Mouse (Mus musculus) forebrain, embryonic 13.5 days (tissue): ENCODE measurements around the gene Sec24b. TPM values are rescaled to one million over a fixed set of nuclear protein-coding genes. Genes with fewer than 3 reads are reported as not detected.
A peak's percentile ranks its signal among the peaks of the same experiment; 100 is the strongest.

Experiments used
- ATAC-seq: fragments of 200-750 bp; cut with Nextera tagmentation; 2 replicates; pipeline ENCODE4 v1.8.0; 2017
- H3K27ac ChIP-seq: fragments of 300-500 bp; sonication (generic); 2 replicates; pipeline ENCODE4 v1.5.1; 2015; ENCODE audit warnings: inconsistent platforms, mild to moderate bottlenecking, moderate library complexity
- H3K27me3 ChIP-seq: fragments of 300-500 bp; sonication (generic); 2 replicates; pipeline ENCODE4 v1.6.1; 2015; ENCODE audit warnings: mild to moderate bottlenecking, inconsistent platforms
- H3K36me3 ChIP-seq: fragments of 300-500 bp; sonication (generic); 2 replicates; pipeline ENCODE4 v1.6.1; 2015; ENCODE audit warnings: mild to moderate bottlenecking, inconsistent platforms; ENCODE audit not compliant: poor library complexity, severe bottlenecking
- H3K4me1 ChIP-seq: fragments of 300-500 bp; sonication (generic); 2 replicates; pipeline ENCODE4 v1.6.1; 2015; ENCODE audit warnings: inconsistent platforms
- H3K4me2 ChIP-seq: fragments of 300-500 bp; sonication (generic); 2 replicates; pipeline ENCODE4 v1.6.1; 2015; ENCODE audit warnings: inconsistent platforms, mild to moderate bottlenecking, moderate library complexity
- H3K4me3 ChIP-seq: fragments of 300-500 bp; sonication (generic); 2 replicates; pipeline ENCODE4 v1.5.1; 2015; ENCODE audit warnings: mild to moderate bottlenecking, inconsistent platforms
- H3K9ac ChIP-seq: fragments of 300-500 bp; sonication (generic); 2 replicates; pipeline ENCODE4 v1.6.1; 2015; ENCODE audit warnings: mild to moderate bottlenecking, inconsistent platforms
- H3K9me3 ChIP-seq: fragments of 300-500 bp; sonication (generic); replicated peaks from 2 replicates; pipeline ENCODE4 v1.6.1; 2016; ENCODE audit warnings: inconsistent platforms
- WGBS: fragments of 180-500 bp; shearing (Covaris S2); methylation state at CpG from one replicate; pipeline ENCODE4 v1.1.7; 2015; 5-methylcytosine and 5-hydroxymethylcytosine counted together
- polyA plus RNA-seq: library from polyadenylated mRNA; unstranded; fragments of >200 nt; fragmentation: Nextera tagmentation; extraction: Ambion mirVana; gene quantifications from 2 replicates; pipeline ENCODE4 v1.2.1, GENCODE M21; 2015

Gene Sec24b
- polyA plus RNA-seq, 1 experiment from 2014 or later = 23.9 TPM

DNA sequence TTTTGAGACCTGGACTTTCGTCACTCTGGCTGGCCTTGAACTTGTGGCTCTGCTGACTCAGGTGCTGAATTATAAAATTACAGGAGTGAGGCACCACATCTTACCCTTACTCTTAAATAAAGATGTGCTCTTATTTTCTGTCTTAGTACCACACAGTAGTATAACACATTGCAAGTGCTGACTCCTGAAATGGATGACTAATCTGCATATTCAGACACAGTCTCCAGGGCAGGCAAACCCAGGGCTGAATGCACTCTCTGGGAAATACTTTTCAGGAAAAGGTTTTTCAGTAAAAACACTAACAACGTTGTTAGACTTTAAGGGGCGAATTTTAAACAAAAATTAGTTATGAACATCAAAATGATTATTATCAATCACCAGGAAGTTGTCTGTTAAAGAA, 64.0 kb downstream of the Sec24b start:
- WGBS = 89% methylated on average over 3 of the region's 3 CpGs
- H3K9me3 ChIP-seq = no peaks in the 10 kb centered on the region
- H3K4me1 ChIP-seq = no peaks in the 10 kb centered on the region
- H3K27me3 ChIP-seq = no peaks in the 10 kb centered on the region
- no peak overlapping the region for H3K9ac ChIP-seq
- H3K27ac ChIP-seq = no peak overlapping the region
- no peak for ATAC-seq
- H3K4me3 ChIP-seq = no peak overlapping the region
- peaks cover 94% of the 10 kb centered on the region for H3K36me3 ChIP-seq
- no peak overlapping the region for H3K4me2 ChIP-seq

DNA sequence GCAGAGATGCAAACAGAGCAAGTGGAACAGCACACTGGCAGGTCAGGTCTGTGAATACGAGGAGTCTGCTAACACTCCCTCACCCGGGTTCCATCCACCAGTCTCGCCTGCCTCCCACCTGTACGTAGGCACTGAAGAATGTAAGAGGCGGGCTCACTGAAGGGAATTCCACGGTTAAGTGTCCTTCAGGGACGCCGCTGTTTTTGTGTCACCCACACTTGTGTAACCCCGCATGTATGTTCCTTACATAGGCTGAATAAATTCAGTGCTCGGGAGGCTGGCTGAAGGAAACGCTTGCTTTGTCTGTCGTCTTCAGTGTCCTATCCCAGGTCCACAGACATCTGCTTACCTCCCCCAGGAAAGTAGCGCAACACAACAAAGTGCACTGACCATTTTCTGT, 74.1 kb downstream of the Sec24b start:
- Histone ChIP-seq H3K36me3 (peaks cover 93% of the 10 kb centered on the region), H3K27me3 (no peaks in the 10 kb centered on the region), H3K4me3 (no peak overlapping the region), H3K9ac (no peak overlapping the region), H3K9me3 (no peaks in the 10 kb centered on the region), H3K4me1 (no peaks in the 10 kb centered on the region), H3K4me2 (no peak overlapping the region), H3K27ac (no peak overlapping the region)
- ATAC-seq = no peak
- 96% methylated on average over 13 of the region's 13 CpGs for WGBS

DNA sequence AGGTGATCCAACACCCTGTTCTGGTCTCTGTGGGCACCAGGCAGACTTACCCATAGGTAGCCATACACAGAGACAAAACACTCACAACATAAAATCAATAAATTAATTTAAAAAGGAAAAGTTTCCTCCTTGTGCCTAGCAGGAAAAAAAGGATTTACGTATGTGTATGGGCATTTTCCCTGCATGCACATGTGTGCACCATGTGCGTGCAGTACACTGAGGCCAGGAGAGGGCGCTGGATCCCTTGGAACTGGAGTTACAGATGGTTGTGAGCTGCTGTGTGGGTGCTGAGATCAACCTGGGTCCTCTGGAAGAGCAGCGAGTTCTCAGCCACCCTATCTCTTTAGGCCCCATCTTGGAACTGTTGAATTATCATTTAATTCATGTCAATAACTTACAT, 76.0 kb downstream of the Sec24b start:
- WGBS = 95% methylated on average over 4 of the region's 4 CpGs
- no peak overlapping the region for H3K27ac ChIP-seq
- H3K9me3 ChIP-seq = no peaks in the 10 kb centered on the region
- no peak for ATAC-seq
- no peak overlapping the region for H3K9ac ChIP-seq
- peaks cover 86% of the 10 kb centered on the region for H3K36me3 ChIP-seq
- H3K4me2 ChIP-seq = no peak overlapping the region
- H3K4me1 ChIP-seq = no peaks in the 10 kb centered on the region
- H3K27me3 ChIP-seq = no peaks in the 10 kb centered on the region
- no peak overlapping the region for H3K4me3 ChIP-seq

DNA sequence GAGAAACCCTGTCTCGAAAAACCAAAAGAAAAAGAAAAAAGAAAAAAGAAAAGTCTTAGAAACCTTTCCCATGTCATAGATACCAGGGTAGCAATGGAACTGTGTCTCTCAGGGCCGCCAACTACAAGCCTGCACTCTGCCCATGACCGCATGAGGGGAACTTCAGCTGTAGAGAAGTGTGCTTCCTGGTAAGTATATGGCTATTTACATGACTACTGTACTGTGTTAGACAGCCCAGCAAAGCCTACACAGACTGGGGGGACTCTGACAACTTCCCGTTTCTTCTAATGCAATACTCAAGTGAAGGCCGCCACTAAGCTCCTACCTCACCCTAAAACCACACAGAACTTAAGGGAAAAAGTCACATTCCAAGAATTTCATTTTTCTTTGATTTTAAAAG, 76.6 kb downstream of the Sec24b start:
- H3K36me3 ChIP-seq = peaks cover 80% of the 10 kb centered on the region
- H3K27me3 ChIP-seq = no peaks in the 10 kb centered on the region
- no peak for ATAC-seq
- H3K4me2 ChIP-seq = no peak overlapping the region
- H3K27ac ChIP-seq = no peak overlapping the region
- no peak overlapping the region for H3K4me3 ChIP-seq
- WGBS = 95% methylated on average over 5 of the region's 5 CpGs
- no peak overlapping the region for H3K9ac ChIP-seq
- no peaks in the 10 kb centered on the region for H3K9me3 ChIP-seq
- no peaks in the 10 kb centered on the region for H3K4me1 ChIP-seq

DNA sequence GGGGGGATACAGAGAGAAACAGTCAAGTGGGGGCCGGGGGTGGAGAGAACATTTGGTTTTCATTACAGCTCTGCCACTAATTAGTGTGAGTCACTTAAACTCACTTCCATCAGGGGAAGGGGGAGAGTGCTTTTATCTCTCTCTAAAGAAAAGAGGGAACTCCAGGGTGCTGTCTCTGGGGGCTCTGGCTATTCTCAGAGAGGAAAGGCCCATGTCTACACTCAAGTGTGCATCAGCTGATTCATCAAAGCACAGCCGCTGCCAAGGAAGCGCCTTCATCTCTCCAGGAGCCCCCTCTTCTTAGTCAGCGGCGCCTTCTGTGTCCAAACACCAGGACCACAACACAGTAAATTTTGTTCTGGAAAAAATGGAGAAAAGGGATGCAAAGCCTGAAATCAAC, 79.1 kb downstream of the Sec24b start:
- H3K4me1 ChIP-seq = no peaks in the 10 kb centered on the region
- no peak overlapping the region for H3K27ac ChIP-seq
- no peaks in the 10 kb centered on the region for H3K9me3 ChIP-seq
- H3K9ac ChIP-seq = no peak overlapping the region
- H3K36me3 ChIP-seq = peaks cover 55% of the 10 kb centered on the region
- no peak overlapping the region for H3K4me3 ChIP-seq
- ATAC-seq = no peak
- H3K4me2 ChIP-seq = no peak overlapping the region
- 65% methylated on average over 5 of the region's 5 CpGs for WGBS
- H3K27me3 ChIP-seq = no peaks in the 10 kb centered on the region

DNA sequence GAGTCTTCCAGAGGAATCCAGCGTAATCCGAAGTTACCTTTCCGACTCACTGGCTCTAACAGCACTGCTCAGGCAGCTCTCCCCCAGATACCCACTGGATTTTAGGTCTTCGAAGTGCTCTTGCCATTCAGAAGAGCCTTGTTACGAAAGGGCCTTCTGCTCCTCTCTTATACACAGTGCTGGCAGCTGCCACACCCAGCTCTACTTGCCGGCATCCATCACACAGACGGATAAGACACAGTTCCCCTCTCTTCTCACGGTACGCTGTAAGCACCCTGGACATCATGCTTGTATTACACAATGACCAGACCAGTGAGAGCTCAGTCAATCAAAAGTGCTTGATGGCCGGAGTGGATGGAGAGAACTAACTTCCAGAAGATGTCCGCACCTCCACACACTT, 79.6 kb downstream of the Sec24b start:
- no peak overlapping the region for H3K4me2 ChIP-seq
- WGBS = 88% methylated on average over 11 of the region's 11 CpGs
- no peaks in the 10 kb centered on the region for H3K9me3 ChIP-seq
- no peak overlapping the region for H3K4me3 ChIP-seq
- ATAC-seq = no peak
- H3K9ac ChIP-seq = no peak overlapping the region
- H3K27ac ChIP-seq = no peak overlapping the region
- peaks cover 50% of the 10 kb centered on the region for H3K36me3 ChIP-seq
- H3K4me1 ChIP-seq = no peaks in the 10 kb centered on the region
- H3K27me3 ChIP-seq = no peaks in the 10 kb centered on the region

DNA sequence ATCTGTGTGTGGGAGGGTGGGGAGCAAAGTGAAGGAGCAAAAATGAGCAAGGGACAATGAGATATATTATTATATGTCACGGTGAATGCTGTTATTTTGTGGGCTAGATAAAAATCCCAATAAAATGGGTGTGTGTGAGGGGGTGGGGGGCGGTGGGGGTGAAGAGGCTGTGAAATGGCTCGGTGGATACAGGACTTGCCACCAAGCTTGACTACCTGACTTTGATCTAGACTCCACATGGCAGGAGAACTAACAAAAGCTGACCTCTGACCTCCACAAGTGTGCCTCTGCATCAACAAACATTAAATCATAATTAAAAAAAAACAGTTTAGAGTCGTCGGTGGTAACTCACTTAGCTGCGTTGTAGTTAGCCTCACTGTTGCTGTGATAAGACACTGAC, 81.8 kb downstream of the Sec24b start:
- no peak overlapping the region for H3K4me2 ChIP-seq
- peaks cover 29% of the 10 kb centered on the region for H3K36me3 ChIP-seq
- H3K9me3 ChIP-seq = no peaks in the 10 kb centered on the region
- no peaks in the 10 kb centered on the region for H3K4me1 ChIP-seq
- no peak overlapping the region for H3K27ac ChIP-seq
- WGBS = 71% methylated on average over 6 of the region's 6 CpGs
- ATAC-seq = no peak
- no peak overlapping the region for H3K9ac ChIP-seq
- H3K27me3 ChIP-seq = no peaks in the 10 kb centered on the region
- no peak overlapping the region for H3K4me3 ChIP-seq

DNA sequence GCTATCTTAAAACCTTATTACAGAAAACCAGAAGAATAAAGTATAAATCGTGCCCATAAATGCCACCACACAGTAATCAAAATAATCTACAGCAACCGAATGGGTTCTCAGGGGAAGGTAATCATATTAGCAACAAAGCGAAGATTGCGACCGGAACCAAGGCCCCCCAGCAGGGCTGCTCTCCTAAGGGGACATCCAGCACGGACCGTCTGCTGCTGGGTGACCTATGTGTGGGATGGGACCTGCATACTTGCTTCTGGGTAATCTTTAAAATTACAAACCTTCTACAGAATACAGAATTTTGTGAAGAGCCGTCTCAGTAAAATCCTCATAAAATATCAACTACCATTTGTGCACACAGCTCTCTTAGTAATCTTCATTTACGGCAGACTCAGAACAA, 82.6 kb downstream of the Sec24b start:
- H3K36me3 ChIP-seq = peaks cover 21% of the 10 kb centered on the region
- no peaks in the 10 kb centered on the region for H3K27me3 ChIP-seq
- no peak overlapping the region for H3K9ac ChIP-seq
- no peak overlapping the region for H3K4me2 ChIP-seq
- no peak overlapping the region for H3K27ac ChIP-seq
- H3K4me3 ChIP-seq = no peak overlapping the region
- ATAC-seq = no peak
- H3K4me1 ChIP-seq = no peaks in the 10 kb centered on the region
- WGBS = 93% methylated on average over 9 of the region's 9 CpGs
- H3K9me3 ChIP-seq = no peaks in the 10 kb centered on the region

DNA sequence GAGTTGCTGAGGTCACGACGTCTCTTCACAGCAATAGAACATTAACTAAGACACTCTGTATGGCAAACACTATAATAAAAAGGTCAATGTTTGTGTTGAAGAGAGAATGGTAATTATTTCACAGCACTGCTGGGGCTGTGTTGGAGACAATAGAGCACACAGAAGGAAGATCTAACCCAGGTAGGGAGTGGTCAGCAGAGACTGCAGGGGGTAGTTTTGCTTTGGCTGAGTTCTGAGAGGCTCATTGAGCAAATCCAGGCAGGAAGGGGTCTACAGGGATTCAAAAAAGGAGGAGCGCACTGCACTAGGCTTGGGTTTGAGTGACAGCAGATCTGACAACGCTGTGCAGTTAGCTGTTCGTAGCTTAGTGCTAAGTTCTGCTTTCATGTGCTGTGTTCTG, 85.0 kb downstream of the Sec24b start:
- 85% methylated on average over 5 of the region's 5 CpGs for WGBS
- Histone ChIP-seq H3K4me2 (no peak overlapping the region), H3K36me3 (peaks cover 1% of the 10 kb centered on the region), H3K9ac (no peak overlapping the region), H3K9me3 (no peaks in the 10 kb centered on the region), H3K27me3 (no peaks in the 10 kb centered on the region), H3K27ac (no peak overlapping the region), H3K4me3 (no peak overlapping the region), H3K4me1 (peaks cover 1% of the 10 kb centered on the region; the same call in 1 of the 2 replicates)
- no peak for ATAC-seq

DNA sequence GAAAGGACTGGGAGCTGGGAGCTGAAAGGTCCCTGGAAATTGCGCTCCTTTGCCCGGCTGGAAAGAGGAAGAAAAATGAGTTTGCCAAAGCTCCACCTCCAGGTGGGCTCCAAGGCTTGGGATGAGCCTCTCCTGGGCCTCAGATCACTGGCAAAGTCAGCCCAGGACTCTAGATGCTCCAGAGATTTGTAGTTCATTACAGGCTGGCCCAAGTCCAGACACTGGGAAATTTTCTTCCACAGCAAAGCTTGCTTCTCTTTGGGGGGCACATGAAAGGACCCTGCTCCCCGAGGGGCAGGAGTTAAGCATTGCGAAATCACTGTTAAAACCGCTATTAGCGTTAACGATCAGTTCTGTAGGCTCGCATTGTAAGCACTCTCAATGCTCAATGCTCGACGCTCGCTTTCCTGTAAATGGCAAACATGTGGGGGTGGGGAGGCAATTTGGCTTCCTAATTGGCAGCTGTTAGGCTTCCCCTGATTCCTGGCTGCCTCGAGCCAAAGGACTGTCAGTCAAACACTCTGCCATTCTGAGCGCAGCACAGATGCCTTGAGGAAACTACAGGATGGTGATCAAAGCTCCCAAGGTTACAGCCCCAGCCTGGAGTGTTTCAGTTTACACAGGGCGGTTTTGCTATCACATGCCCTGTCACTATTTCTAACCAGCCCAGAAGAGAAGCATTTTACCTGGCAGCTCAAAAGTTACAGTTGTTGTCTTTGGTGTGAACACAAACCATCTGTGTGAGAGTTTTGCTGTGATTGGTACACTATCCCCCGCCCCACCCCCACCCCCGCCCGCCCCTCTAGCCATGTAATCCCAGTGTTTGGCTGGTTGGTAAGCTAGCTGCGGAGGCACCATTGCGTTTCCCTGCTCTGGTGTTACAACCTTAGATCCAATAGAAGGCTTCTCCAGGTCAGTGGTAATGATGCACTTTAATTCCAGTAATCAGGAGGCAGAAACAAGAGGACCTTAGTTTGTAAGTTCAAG, 90.5 kb downstream of the Sec24b start:
- H3K4me3 ChIP-seq = peak overlapping the region; percentile 59
- H3K4me1 ChIP-seq = peaks cover 23% of the 10 kb centered on the region
- ATAC-seq = peak; percentile 96
- peaks cover 15% of the 10 kb centered on the region; the same call in 1 of the 2 replicates for H3K27me3 ChIP-seq
- H3K36me3 ChIP-seq = no peaks in the 10 kb centered on the region
- H3K4me2 ChIP-seq = peak overlapping the region; percentile 100
- H3K9me3 ChIP-seq = no peaks in the 10 kb centered on the region
- H3K9ac ChIP-seq = 0 out of 2 replicates have a peak overlapping the region, but pooled peaks have one; percentile 71
- peak overlapping the region; percentile 74 for H3K27ac ChIP-seq
- WGBS = 6% methylated on average over 19 of the region's 19 CpGs

DNA sequence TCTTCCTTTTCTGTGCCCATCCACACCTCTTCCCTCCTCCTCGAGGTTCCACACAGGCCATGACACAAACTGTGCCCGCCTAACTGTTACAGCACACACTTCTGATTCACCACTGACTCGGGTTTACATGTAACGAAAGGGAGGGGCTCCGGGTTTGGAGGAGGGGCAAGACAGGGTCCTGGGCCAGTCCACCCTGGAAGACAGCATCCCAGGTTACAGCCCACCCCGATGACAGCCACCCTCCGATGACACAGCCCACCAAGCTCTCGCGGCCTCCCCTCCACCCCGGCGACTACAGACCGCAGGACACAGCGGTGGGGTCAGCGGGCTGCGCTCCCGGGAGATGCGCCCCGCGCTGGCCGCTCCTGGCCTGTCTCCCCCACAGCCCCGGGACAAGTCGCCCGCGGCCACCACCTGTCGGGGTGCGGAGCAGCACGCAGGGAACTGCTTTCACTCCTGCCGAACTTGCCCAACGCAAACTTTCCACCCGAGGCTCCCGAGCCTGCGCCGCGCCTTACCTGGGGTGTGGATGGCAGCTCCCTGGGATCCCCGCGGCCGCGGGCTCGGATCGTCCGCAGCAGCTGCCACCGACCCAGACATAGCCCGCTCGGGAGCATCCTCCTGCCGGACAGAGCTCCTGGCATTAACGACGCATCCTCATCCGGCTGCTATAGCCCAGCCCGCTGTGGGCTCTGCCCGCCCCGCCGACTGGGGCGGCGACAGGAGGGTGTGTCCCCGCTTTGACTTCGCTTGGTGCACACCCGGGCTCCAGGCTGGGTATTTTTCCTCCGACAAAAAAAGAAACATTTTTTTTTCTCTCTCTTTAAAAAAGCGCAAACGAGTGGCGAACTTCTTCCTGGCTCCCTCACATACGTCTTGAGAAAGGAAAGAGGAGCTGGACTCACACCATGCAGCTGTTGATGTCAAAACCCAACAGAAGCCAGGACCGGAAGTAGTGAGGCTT, 91.6 kb downstream of the Sec24b start, which contains the start of gene Mcub:
Mcub (minus strand) TSS at position 775 of the 964 bp plus-strand sequence.
- Histone ChIP-seq H3K9me3 (no peaks in the 10 kb centered on the region), H3K4me1 (peaks cover 23% of the 10 kb centered on the region), H3K4me3 (peak within 1 kb of the TSS; percentile 59), H3K9ac (peak within 1 kb of the TSS; percentile 71), H3K27ac (peak within 1 kb of the TSS; percentile 74), H3K27me3 (peaks cover 15% of the 10 kb centered on the region; the same call in 1 of the 2 replicates), H3K4me2 (peak within 1 kb of the TSS; percentile 100), H3K36me3 (no peaks in the 10 kb centered on the region)
- WGBS = under 1% methylated on average over 63 of the region's 63 CpGs
- ATAC-seq = peak; percentile 44

DNA sequence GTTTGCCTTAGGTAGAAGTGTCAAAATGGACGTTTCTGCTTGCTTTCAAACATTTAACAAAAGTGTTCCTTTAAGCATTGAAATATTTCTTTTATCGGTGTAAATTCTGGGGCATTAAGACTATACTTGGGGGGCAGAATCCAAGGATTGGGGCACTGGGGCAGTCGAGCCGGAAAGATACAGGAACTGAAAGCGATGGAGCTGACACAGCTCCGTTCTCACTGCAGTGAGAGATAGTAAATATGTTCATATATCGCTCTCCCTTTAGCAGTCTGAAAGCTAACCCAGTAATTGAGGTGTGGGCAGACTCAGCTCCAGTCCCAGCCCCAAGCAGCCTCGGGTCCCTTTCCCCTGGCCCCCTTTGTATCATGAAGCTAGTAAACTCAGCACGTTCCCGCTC, 92.3 kb downstream of the Sec24b start:
- no peak for ATAC-seq
- Histone ChIP-seq H3K4me1 (peaks cover 23% of the 10 kb centered on the region), H3K4me2 (peak overlapping the region; percentile 100), H3K9ac (peak overlapping the region; percentile 71), H3K4me3 (peak overlapping the region; percentile 59), H3K27ac (no peak overlapping the region), H3K9me3 (no peaks in the 10 kb centered on the region), H3K36me3 (no peaks in the 10 kb centered on the region), H3K27me3 (peaks cover 15% of the 10 kb centered on the region; the same call in 1 of the 2 replicates)
- 36% methylated on average over 10 of the region's 10 CpGs for WGBS
